25 mouse cellular contexts compared by ENCODE assay signal in genomic region chr9:92316791-92317190, GRCm38 (mm10). TPM values are rescaled to one million over a fixed set of nuclear protein-coding genes. Genes with fewer than 3 reads are reported as not detected.
DNase-seq lines count a peak whose midpoint lies in the region; ATAC-seq and TF ChIP-seq lines count a peak whose summit lies in the region.
"Had no signal": no experiment of that assay in that cellular context is flagged by ENCODE, and none has a peak within 500 bp of the region (broad histone marks: within the 10 kb centered on the region; RNA-seq: fewer than 3 reads in every experiment).

No protein-coding gene starts in this region.

- no peaks in the 10 kb centered on the region for H3K27me3 ChIP-seq in kidney, adult 2 months (replicated peaks; ENCODE audit: control insufficient read depth, insufficient read depth, low read length)
- no peaks in the 10 kb centered on the region for H3K27me3 ChIP-seq in kidney, embryonic 14.5 days (ENCODE audit: control insufficient read depth, insufficient read depth, low read length)
- H3K27me3 ChIP-seq: embryonic facial prominence, embryonic 12.5 days; forebrain, embryonic 13.5 days; forebrain, embryonic 15.5 days; Patski had no signal

- WGBS in kidney, adult 2 months: 39% methylated on average over 3 of the region's 3 CpGs
- WGBS in kidney, embryonic 14.5 days: 67% methylated on average over 3 of the region's 3 CpGs

- TF ChIP-seq POLR2A in kidney, adult 2 months (IDR thresholded peaks at IDR 0.05; ENCODE audit: low read depth, low read length): no peak

- no peaks in the 10 kb centered on the region for H3K9me3 ChIP-seq in kidney, embryonic 14.5 days (ENCODE audit: control insufficient read depth, low read length)
- H3K9me3 ChIP-seq: embryonic facial prominence, embryonic 10.5 days; embryonic facial prominence, embryonic 12.5 days; forebrain, embryonic 13.5 days; forebrain, embryonic 15.5 days had no signal

- no peak overlapping the region for H3K4me3 ChIP-seq in kidney, adult 2 months (ENCODE audit: insufficient read depth, low read depth, low read length)
- no peak overlapping the region for H3K4me3 ChIP-seq in kidney, embryonic 14.5 days (ENCODE audit: low read length)
- H3K4me3 ChIP-seq: embryonic facial prominence, embryonic 10.5 days; embryonic facial prominence, embryonic 12.5 days; forebrain, embryonic 13.5 days; forebrain, embryonic 15.5 days had no signal

- peak; percentile 57 for DNase-seq in kidney, adult 2 months
- no peak for DNase-seq in kidney, adult 18-20 months
- peak; percentile 21 for DNase-seq in kidney, postnatal 14 days
- peak; percentile 31 to 55 for DNase-seq in kidney, postnatal 36 days
- DNase-seq in kidney, adult 11 months: no peak
- DNase-seq in NIH3T3 (ENCODE audit: low read depth): peak; percentile 24
- no peak for DNase-seq in urinary bladder, postnatal 4 days (ENCODE audit: low spot score in 2 of 2)
- DNase-seq: adrenal gland, adult 8-10 months; adrenal gland, postnatal 25 days; cerebellum, adult 11-12 months; cerebellum, adult 2 months; cerebellum, adult 9-10 months; cerebellum, postnatal 10 days; cerebellum, postnatal 25 days; forebrain, postnatal 0 days had no signal

- no peak for ATAC-seq in kidney, embryonic 14.5 days (ENCODE audit: low FRiP score, low TSS enrichment)
- ATAC-seq: activated CD4-positive, CD25-positive, alpha-beta regulatory T cell, adult 4 months; forebrain, embryonic 13.5 days; forebrain, embryonic 15.5 days; forebrain, postnatal 0 days had no signal

- no peak overlapping the region for H3K27ac ChIP-seq in kidney, adult 2 months (ENCODE audit: insufficient read depth, low read depth, low read length)
- H3K27ac ChIP-seq in kidney, embryonic 14.5 days (ENCODE audit: low read depth, low read length): no peak overlapping the region
- H3K27ac ChIP-seq: embryonic facial prominence, embryonic 10.5 days; embryonic facial prominence, embryonic 12.5 days; forebrain, embryonic 13.5 days; forebrain, embryonic 15.5 days had no signal

- H3K9ac ChIP-seq in kidney, embryonic 14.5 days (ENCODE audit: low read depth, low read length): no peak overlapping the region
- H3K9ac ChIP-seq: embryonic facial prominence, embryonic 12.5 days; forebrain, embryonic 13.5 days; forebrain, embryonic 15.5 days; forebrain, postnatal 0 days had no signal

- H3K36me3 ChIP-seq in kidney, adult 2 months (ENCODE audit: control insufficient read depth, insufficient read depth, low read length): no peaks in the 10 kb centered on the region
- no peaks in the 10 kb centered on the region for H3K36me3 ChIP-seq in kidney, embryonic 14.5 days (ENCODE audit: control insufficient read depth, insufficient read depth, low read length)
- H3K36me3 ChIP-seq: embryonic facial prominence, embryonic 10.5 days; embryonic facial prominence, embryonic 12.5 days; forebrain, embryonic 15.5 days had no signal

- H3K4me2 ChIP-seq in kidney, embryonic 14.5 days (replicated peaks; ENCODE audit: low read depth, low read length): no peak overlapping the region
- H3K4me2 ChIP-seq: embryonic facial prominence, embryonic 12.5 days; forebrain, embryonic 13.5 days; forebrain, embryonic 15.5 days had no signal

- H3K4me1 ChIP-seq in kidney, adult 2 months (ENCODE audit: control insufficient read depth, insufficient read depth, low read length): no peaks in the 10 kb centered on the region
- H3K4me1 ChIP-seq in kidney, embryonic 14.5 days (ENCODE audit: control insufficient read depth, insufficient read depth, low read length): no peaks in the 10 kb centered on the region
- H3K4me1 ChIP-seq: embryonic facial prominence, embryonic 10.5 days; embryonic facial prominence, embryonic 12.5 days; forebrain, embryonic 13.5 days; forebrain, embryonic 15.5 days had no signal

- no peak for TF ChIP-seq CTCF in kidney, adult 2 months (conservative IDR thresholded peaks at IDR 0.05; ENCODE audit: insufficient read depth, insufficient read length, low read depth, low read length)

RNA-seq across cellular contexts. Expression of gene 1700057G04Rik, which starts 7.6 kb away (rescaled TPM):
- not detected in 2 replicates for polyA plus RNA-seq in kidney, adult 2 months (2012; rRNA removed)
- not detected in 2 replicates for polyA plus RNA-seq in kidney, embryonic 14.5 days (2014; fragmentation: Nextera tagmentation; extraction: Ambion mirVana)
- polyA plus RNA-seq: activated CD4-positive, CD25-positive, alpha-beta regulatory T cell, adult 4 months; cerebellum, adult 2 months; cortical plate, adult 2 months; embryonic facial prominence, embryonic 10.5 days; embryonic facial prominence, embryonic 12.5 days; embryonic facial prominence, embryonic 14.5 days; forebrain, embryonic 11.5 days; forebrain, embryonic 13.5 days; forebrain, embryonic 15.5 days; forebrain, postnatal 0 days; Patski had no signal

RNA-seq across cellular contexts. Expression of gene Plscr2, which starts 41.4 kb away (rescaled TPM):
- polyA plus RNA-seq in kidney, adult 2 months (2012; rRNA removed): 193 and 201 TPM in 2 replicates
- polyA plus RNA-seq in kidney, embryonic 14.5 days (2014; fragmentation: Nextera tagmentation; extraction: Ambion mirVana): 6.0 and 11.6 TPM in 2 replicates
- polyA plus RNA-seq: activated CD4-positive, CD25-positive, alpha-beta regulatory T cell, adult 4 months had no signal

Comparison
In these comparisons a context has a peak if more than half of its experiments do, and no peak if none do; other contexts are left out.
1. DNase-seq: peak in kidney, adult 2 months (single experiment), kidney, postnatal 14 days (single experiment), kidney, postnatal 36 days (2 of 2) and NIH3T3 (single experiment); none in kidney, adult 18-20 months (single experiment), kidney, adult 11 months (single experiment) and urinary bladder, postnatal 4 days (0 of 2).
2. RNA of gene Plscr2, which starts 41.4 kb away (polyA plus RNA-seq): 193 to 201 TPM in kidney, adult 2 months; 6.0 to 11.6 TPM in kidney, embryonic 14.5 days; every median in the first group is over 10 times any median in the second.